Mouse (Mus musculus) left cerebral cortex, adult 6 months (tissue): ENCODE data around the gene Krtap6-5. TPM values are rescaled to one million over a fixed set of nuclear protein-coding genes. Genes with fewer than 3 reads are reported as not detected.

Experiments used
- long read RNA-seq, 2 experiments: library from polyadenylated mRNA; unstranded; transcript quantifications; one replicate each; pipeline ENCODE4 v2.0.0; 2019 to 2020
- polyA plus RNA-seq: library from polyadenylated mRNA; unstranded; fragments of <200 nt; fragmentation: Nextera tagmentation; gene quantifications from 2 replicates; pipeline ENCODE4 v1.2.3, GENCODE M21; 2021

The Krtap6-5 gene
- not detected in 2 replicates for polyA plus RNA-seq
- long read RNA-seq, experiment 1: 0 reads
- long read RNA-seq, experiment 2: 0 reads

DNA sequence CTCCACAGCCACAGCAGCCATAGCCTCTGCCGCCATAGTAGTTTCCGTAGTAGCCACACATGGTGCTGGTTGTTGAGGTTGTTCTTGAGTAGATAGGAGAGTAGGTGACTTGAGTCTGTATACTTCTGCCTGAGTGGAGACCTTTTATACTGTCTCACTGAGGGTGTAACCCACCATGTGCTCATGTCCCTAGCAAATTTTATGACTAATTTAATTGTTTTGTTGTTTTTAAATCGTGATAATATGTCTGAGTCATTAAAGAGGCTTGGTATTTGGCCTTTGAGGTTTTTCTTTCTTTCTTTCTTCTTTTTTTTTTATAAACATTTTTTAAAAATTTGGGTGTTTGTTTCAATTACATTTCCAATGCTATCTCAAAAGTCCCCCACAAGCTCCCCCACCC lies at the start of gene Krtap6-5:
TSS of gene Krtap6-5 (minus strand) at position 101 of the 400 bp plus-strand sequence.

DNA sequence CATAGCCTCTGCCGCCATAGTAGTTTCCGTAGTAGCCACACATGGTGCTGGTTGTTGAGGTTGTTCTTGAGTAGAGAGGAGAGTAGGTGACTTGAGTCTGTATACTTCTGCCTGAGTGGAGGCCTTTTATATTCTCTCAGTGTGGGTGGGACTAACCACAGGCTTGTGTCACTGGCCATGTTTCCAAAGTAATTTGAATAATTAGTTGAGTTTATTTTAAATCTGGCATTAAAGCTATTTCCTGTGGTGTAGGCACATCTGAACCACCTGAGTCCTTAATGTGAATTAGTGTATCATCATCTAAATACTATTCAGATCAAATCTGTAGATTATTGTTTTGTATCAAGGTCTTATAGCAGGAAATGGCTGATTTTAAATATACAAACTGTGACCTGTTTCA lies 16.2 kb upstream of the Krtap6-5 start, which contains the start of gene 1110025L11Rik:
TSS of gene 1110025L11Rik (minus strand) at position 101 of the 400 bp plus-strand sequence.

DNA sequence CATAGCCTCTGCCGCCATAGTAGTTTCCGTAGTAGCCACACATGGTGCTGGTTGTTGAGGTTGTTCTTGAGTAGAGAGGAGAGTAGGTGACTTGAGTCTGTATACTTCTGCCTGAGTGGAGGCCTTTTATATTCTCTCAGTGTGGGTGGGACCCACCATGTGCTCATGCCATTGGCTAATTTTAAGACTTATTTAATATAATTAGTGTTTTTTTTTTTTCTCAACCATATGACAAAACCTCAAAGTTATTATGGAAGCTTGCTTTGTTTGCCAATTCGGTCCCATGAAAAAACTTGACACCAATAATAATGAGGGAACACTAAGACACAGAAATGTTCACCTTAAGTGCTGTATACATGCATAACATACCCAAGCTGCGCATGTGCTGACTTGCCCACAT lies 6.3 kb downstream of the Krtap6-5 start, which contains the start of gene Gm10228:
TSS of gene Gm10228 (minus strand) at position 101 of the 400 bp plus-strand sequence.

DNA sequence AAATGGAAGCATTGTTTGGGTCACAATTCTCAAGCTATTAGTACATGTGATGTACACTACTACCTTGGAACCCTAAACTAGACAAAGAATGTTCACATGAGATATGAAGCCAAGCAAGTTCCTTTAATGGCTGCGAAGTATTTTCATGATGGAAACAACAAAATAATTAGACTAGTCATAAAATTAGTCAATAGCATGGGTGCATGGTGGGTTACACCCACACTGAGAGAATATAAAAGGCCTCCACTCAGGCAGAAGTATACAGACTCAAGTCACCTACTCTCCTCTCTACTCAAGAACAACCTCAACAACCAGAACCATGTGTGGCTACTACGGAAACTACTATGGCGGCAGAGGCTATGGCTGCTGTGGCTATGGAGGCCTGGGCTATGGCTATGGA lies 16.3 kb downstream of the Krtap6-5 start, which contains the start of gene Krtap6-1:
TSS of gene Krtap6-1 (plus strand) at position 301 of the 400 bp plus-strand sequence.

DNA sequence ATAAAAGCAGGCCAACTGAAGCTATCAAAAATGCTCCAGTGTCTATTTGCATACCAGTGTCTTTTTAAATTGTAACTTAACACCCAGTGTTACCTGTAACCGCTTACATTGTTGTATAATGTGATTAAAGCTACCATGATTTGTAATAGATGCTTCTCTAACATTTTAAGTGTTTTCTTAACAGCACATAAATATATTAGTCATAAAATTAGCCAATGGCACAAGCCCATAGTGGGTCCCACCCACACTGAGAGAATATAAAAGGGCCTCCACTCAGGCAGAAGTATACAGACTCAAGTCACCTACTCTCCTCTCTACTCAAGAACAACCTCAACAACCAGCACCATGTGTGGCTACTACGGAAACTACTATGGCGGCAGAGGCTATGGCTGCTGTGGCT lies 32.7 kb downstream of the Krtap6-5 start, which contains the start of gene Gm10229:
TSS of gene Gm10229 (plus strand) at position 301 of the 400 bp plus-strand sequence.

DNA sequence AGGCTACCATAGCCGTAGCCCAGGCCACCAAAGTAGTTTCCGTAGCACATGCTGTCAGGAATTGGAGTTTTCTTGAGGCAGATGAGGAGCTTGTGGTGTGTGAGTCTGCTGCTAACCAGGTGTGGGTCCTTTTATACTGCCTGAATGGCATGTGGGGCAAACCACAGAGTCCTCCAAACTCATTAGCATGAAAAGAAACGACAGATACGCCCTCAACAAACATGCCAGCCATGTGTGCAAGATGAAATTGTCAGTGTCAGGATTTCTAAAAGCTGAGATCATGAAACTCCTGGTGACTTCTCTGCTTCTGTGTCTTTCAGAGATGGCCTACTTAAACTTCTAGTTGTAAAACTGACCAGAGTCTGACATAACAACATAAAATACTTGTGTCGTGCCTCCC lies 37.0 kb downstream of the Krtap6-5 start, which contains the start of gene Krtap22-2:
TSS of gene Krtap22-2 (minus strand) at position 101 of the 400 bp plus-strand sequence.

Other genes with a start within 250 kb of the Krtap6-5 start
- not detected in 2 replicates for gene Gm20741, start 235.7 kb downstream of the Krtap6-5 start, polyA plus RNA-seq
- not detected in 2 replicates for gene Krtap15, start 227.7 kb downstream of the Krtap6-5 start, polyA plus RNA-seq
- not detected in 2 replicates for gene Krtap14, start 221.7 kb downstream of the Krtap6-5 start, polyA plus RNA-seq
- not detected in 2 replicates for gene Krtap19-1, start 178.5 kb downstream of the Krtap6-5 start, polyA plus RNA-seq
- not detected in 2 replicates for gene Krtap19-2, start 173.6 kb downstream of the Krtap6-5 start, polyA plus RNA-seq
- not detected in 2 replicates for gene Krtap19-3, start 169.8 kb downstream of the Krtap6-5 start, polyA plus RNA-seq
- not detected in 2 replicates for gene Krtap19-4, start 162.8 kb downstream of the Krtap6-5 start, polyA plus RNA-seq
- not detected in 2 replicates for gene Krtap19-5, start 151.4 kb downstream of the Krtap6-5 start, polyA plus RNA-seq
- gene Krtap19-9b, start 115.6 kb downstream of the Krtap6-5 start, polyA plus RNA-seq: not detected in 2 replicates
- not detected in 2 replicates for gene Krtap16-3, start 85.0 kb downstream of the Krtap6-5 start, polyA plus RNA-seq
- not detected in 2 replicates for gene Krtap22-2, start 37.1 kb downstream of the Krtap6-5 start, polyA plus RNA-seq
- gene Gm10229, start 32.6 kb downstream of the Krtap6-5 start, polyA plus RNA-seq: not detected in 2 replicates
- not detected in 2 replicates for gene Krtap6-1, start 16.2 kb downstream of the Krtap6-5 start, polyA plus RNA-seq
- gene Gm10228, start 6.4 kb downstream of the Krtap6-5 start, polyA plus RNA-seq: not detected in 2 replicates
- not detected in 2 replicates for gene 1110025L11Rik, start 16.1 kb upstream of the Krtap6-5 start, polyA plus RNA-seq
- gene Krtap6-3, start 36.1 kb upstream of the Krtap6-5 start, polyA plus RNA-seq: not detected in 2 replicates
- gene Gm6358, start 93.0 kb upstream of the Krtap6-5 start, polyA plus RNA-seq: not detected in 2 replicates
- gene Gm10061, start 103.2 kb upstream of the Krtap6-5 start, polyA plus RNA-seq: not detected in 2 replicates
- gene Gm9789, start 110.1 kb upstream of the Krtap6-5 start, polyA plus RNA-seq: not detected in 2 replicates
- gene Gm7735, start 121.6 kb upstream of the Krtap6-5 start, polyA plus RNA-seq: not detected in 2 replicates
- gene 1110057P08Rik, start 126.9 kb upstream of the Krtap6-5 start, polyA plus RNA-seq: not detected in 2 replicates
- gene Krtap20-2, start 158.0 kb upstream of the Krtap6-5 start, polyA plus RNA-seq: not detected in 2 replicates